Mouse (Mus musculus) heart, embryonic 14.5 days (tissue): ENCODE data around the gene Nap1l5. TPM values are rescaled to one million over a fixed set of nuclear protein-coding genes. Genes with fewer than 3 reads are reported as not detected.
A peak's percentile ranks its signal among the peaks of the same experiment; 100 is the strongest.

ENCODE experiments used
- ATAC-seq: fragments of 200-750 bp; cut with Nextera tagmentation; 2 replicates; pipeline ENCODE4 v1.8.0; 2017; ENCODE audit warnings: low read depth, moderate TSS enrichment; ENCODE audit not compliant: insufficient number of reproducible peaks, insufficient read depth, low FRiP score
- H3K27ac ChIP-seq, 2 experiments: fragments of 200-500 bp in 1 of 2; fragments of 300-500 bp in 1 of 2; sonication (generic) in 1 of 2; replicated peaks in 1 of 2; 2 replicates each; pipeline ENCODE4 v1.5.1; 2012 to 2014; ENCODE audit warnings: low read depth in 2 of 2, low read length in 2 of 2, control low read depth in 1 of 2, mild to moderate bottlenecking in 1 of 2, mixed read lengths in 1 of 2; ENCODE audit not compliant: control insufficient read depth in 1 of 2, insufficient read depth in 1 of 2
- H3K27me3 ChIP-seq: fragments of 300-500 bp; sonication (generic); 2 replicates; pipeline ENCODE4 v1.6.1; 2014; ENCODE audit warnings: mild to moderate bottlenecking, low read length, control low read depth; ENCODE audit not compliant: control insufficient read depth, insufficient read depth
- H3K36me3 ChIP-seq: fragments of 300-500 bp; sonication (generic); 2 replicates; pipeline ENCODE4 v1.6.1; 2014; ENCODE audit warnings: mild to moderate bottlenecking, control low read depth, low read length, mixed read lengths; ENCODE audit not compliant: control insufficient read depth, insufficient read depth
- H3K4me1 ChIP-seq, 2 experiments: fragments of 200-500 bp in 1 of 2; fragments of 300-500 bp in 1 of 2; sonication (generic) in 1 of 2; 2 replicates each; pipeline ENCODE4 v1.6.1; 2012 to 2014; ENCODE audit warnings: low read length in 2 of 2, control low read depth in 1 of 2, mixed read lengths in 1 of 2; ENCODE audit not compliant: control insufficient read depth in 2 of 2, insufficient read depth in 2 of 2
- H3K4me2 ChIP-seq: fragments of 300-500 bp; sonication (generic); 2 replicates; pipeline ENCODE4 v1.6.1; 2014; ENCODE audit warnings: mild to moderate bottlenecking, low read length
- H3K4me3 ChIP-seq, 2 experiments: fragments of 200-500 bp in 1 of 2; fragments of 300-500 bp in 1 of 2; sonication (generic) in 1 of 2; 2 replicates each; pipeline ENCODE4 v1.5.1; 2012 to 2014; ENCODE audit warnings: low read length in 2 of 2, mild to moderate bottlenecking in 2 of 2, control low read depth in 1 of 2, low read depth in 1 of 2, moderate library complexity in 1 of 2; ENCODE audit not compliant: control insufficient read depth in 1 of 2, insufficient read depth in 1 of 2
- H3K9ac ChIP-seq: fragments of 300-500 bp; sonication (generic); 2 replicates; pipeline ENCODE4 v1.6.1; 2014; ENCODE audit warnings: mild to moderate bottlenecking, low read length
- H3K9me3 ChIP-seq: fragments of 300-500 bp; sonication (generic); 2 replicates; pipeline ENCODE4 v1.6.1; 2016; ENCODE audit warnings: low read length, control low read depth; ENCODE audit not compliant: control insufficient read depth
- WGBS: fragments of 180-500 bp; shearing (Covaris S2); extraction: QIAGEN DNeasy Blood & Tissue Kit; methylation state at CpG from one replicate; pipeline ENCODE4 v1.1.7; 2014; 5-methylcytosine and 5-hydroxymethylcytosine counted together
- polyA plus RNA-seq: library from polyadenylated mRNA; unstranded; fragments of >200 nt; fragmentation: Nextera tagmentation; extraction: Ambion mirVana; gene quantifications from 2 replicates; pipeline ENCODE4 v1.2.1, GENCODE M21; 2014

The Nap1l5 gene
- polyA plus RNA-seq, 1 experiment from 2014 or later, result 1.7 TPM

DNA sequence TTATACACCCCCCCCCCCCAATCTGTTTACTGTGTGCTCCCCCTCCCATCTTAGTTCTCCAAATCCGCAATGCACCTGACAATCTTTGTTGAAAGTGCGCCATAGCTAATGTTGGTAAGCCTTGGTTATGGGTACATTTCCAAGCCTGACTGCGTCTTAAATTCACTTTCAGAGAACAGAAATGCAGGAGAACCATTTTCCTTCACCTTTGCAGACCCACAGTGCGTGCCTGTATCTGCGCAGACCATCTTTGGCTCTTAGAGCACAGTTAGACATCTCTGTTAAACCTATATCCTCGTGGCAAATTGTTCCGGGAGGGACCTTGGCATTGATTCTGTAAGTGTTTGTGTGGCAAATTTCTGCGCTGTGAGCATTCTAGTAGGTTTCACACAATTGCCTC is 460 bp upstream of the Nap1l5 start:
- Histone ChIP-seq H3K27me3 (no peaks in the 10 kb centered on the region), H3K27ac (no peak overlapping the region), H3K4me1 (peaks cover 0 to 2% of the 10 kb centered on the region in 2 experiments; a peak in 1 of 4 replicates), H3K4me3 (peak overlapping the region in 1 of 2 experiments; percentile 37; a peak in 1 of 4 replicates), H3K4me2 (peak overlapping the region; percentile 67), H3K36me3 (peaks cover 28% of the 10 kb centered on the region), H3K9me3 (peaks cover 16% of the 10 kb centered on the region), H3K9ac (no peak overlapping the region)
- WGBS, result 88% methylated on average over 8 of the region's 8 CpGs
- no peak for ATAC-seq

- no peak for ATAC-seq
Observed at GRCm38 (mm10) chr6:58904551-58904950, 2.3 kb downstream of the Nap1l5 start.

DNA sequence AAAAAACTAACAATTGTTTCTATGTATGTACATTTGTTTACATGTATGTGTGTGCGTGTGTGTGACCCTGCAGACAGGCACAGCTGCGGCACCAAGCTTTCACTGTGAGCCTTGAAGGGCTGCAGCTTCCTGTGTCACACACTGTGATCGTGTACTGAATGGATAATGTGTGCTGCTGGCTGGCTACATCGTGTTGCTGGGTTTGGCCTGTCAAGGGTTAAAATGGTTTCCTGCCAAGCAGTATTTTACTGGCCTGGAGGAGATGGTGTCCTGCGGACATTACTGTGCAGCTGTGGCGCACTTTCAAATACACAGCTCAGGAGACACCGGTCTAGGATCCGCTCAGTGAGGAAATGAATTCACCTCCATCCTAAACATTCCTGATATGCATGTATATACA is 3.7 kb downstream of the Nap1l5 start:
- H3K27me3 ChIP-seq, result no peaks in the 10 kb centered on the region
- no peak for ATAC-seq
- 59% methylated on average over 8 of the region's 8 CpGs for WGBS
- H3K9me3 ChIP-seq, result peaks cover 16% of the 10 kb centered on the region
- H3K4me2 ChIP-seq, result no peak overlapping the region
- no peak overlapping the region for H3K4me3 ChIP-seq
- peaks cover 0 to 2% of the 10 kb centered on the region in 2 experiments; a peak in 1 of 4 replicates for H3K4me1 ChIP-seq
- H3K9ac ChIP-seq, result no peak overlapping the region
- peaks cover 39% of the 10 kb centered on the region for H3K36me3 ChIP-seq
- H3K27ac ChIP-seq, result 0 out of 4 replicates have a peak overlapping the region, but pooled peaks of 1 of the 2 experiments have one; percentile 6

More at GRCm38 (mm10) chr6:58904551-58904950, 2.3 kb downstream of the Nap1l5 start:
- H3K36me3 ChIP-seq, result peaks cover 39% of the 10 kb centered on the region
- H3K9me3 ChIP-seq, result peaks cover 16% of the 10 kb centered on the region
- 64% methylated on average over 3 of the region's 3 CpGs for WGBS
- no peak overlapping the region for H3K4me3 ChIP-seq
- H3K4me2 ChIP-seq, result no peak overlapping the region
- H3K27me3 ChIP-seq, result no peaks in the 10 kb centered on the region
- no peak overlapping the region for H3K27ac ChIP-seq
- peaks cover 0 to 2% of the 10 kb centered on the region in 2 experiments; a peak in 1 of 4 replicates for H3K4me1 ChIP-seq
- no peak overlapping the region for H3K9ac ChIP-seq

- no peak overlapping the region for H3K27ac ChIP-seq
- no peaks in the 10 kb centered on the region for H3K9me3 ChIP-seq
- no peaks in the 10 kb centered on the region for H3K27me3 ChIP-seq
- WGBS, result 90% methylated on average over 7 of the region's 7 CpGs
- no peak for ATAC-seq
- peaks cover 34% of the 10 kb centered on the region for H3K36me3 ChIP-seq
- no peak overlapping the region for H3K4me2 ChIP-seq
- no peak overlapping the region for H3K9ac ChIP-seq
- no peak overlapping the region for H3K4me3 ChIP-seq
- peaks cover 0 to 7% of the 10 kb centered on the region in 2 experiments; a peak in 2 of 4 replicates for H3K4me1 ChIP-seq
Observed at GRCm38 (mm10) chr6:58900536-58900935, 6.3 kb downstream of the Nap1l5 start.

DNA sequence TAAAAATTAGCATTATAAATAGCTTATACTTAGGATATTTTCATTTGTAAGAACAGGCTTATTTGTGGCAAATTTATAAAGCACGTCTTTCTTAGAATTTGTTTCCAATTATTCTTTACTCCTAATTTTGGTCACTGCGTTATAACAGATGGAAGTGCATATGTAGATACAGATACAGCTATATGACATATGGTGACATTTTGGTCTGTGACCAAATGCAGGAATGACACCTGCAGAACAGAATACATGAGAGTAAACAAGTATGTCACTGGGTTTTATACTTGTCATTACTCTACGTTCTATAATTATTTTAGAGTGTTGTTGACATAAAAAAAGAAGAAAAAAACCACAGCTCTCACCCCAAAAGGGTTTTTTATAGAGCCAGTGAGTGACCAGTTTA is 7.8 kb downstream of the Nap1l5 start:
- H3K9ac ChIP-seq, result no peak overlapping the region
- peaks cover 42% of the 10 kb centered on the region for H3K36me3 ChIP-seq
- H3K4me2 ChIP-seq, result no peak overlapping the region
- ATAC-seq, result no peak
- H3K9me3 ChIP-seq, result no peaks in the 10 kb centered on the region
- H3K27ac ChIP-seq, result no peak overlapping the region
- 94% methylated on average over 3 of the region's 3 CpGs for WGBS
- peaks cover 0 to 7% of the 10 kb centered on the region in 2 experiments; a peak in 2 of 4 replicates for H3K4me1 ChIP-seq
- H3K4me3 ChIP-seq, result no peak overlapping the region
- H3K27me3 ChIP-seq, result no peaks in the 10 kb centered on the region

DNA sequence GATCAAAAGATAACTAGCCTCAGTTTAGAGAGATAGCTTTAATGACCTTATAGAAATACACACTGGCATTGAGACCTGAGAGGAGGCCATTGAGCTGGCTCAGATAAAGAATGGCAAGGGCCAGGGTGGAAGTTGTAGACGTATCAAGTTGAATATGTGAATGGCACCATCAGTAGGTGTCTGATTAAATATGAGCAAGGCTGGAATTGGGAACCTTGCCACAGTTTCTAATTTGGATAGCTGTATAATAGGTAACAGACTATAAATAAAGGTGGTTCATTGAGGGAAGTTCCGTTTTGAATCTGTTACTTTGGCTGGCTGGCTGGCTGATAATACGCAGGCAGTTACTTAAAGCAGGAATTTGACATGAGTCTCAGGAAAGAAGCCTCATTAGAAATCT is 10.2 kb downstream of the Nap1l5 start:
- no peaks in the 10 kb centered on the region for H3K27me3 ChIP-seq
- WGBS, result 39% methylated on average over 3 of the region's 3 CpGs
- H3K9ac ChIP-seq, result no peak overlapping the region
- H3K36me3 ChIP-seq, result peaks cover 66% of the 10 kb centered on the region
- H3K4me2 ChIP-seq, result no peak overlapping the region
- H3K4me1 ChIP-seq, result peaks cover 0 to 7% of the 10 kb centered on the region in 2 experiments; a peak in 2 of 4 replicates
- H3K9me3 ChIP-seq, result no peaks in the 10 kb centered on the region
- no peak overlapping the region for H3K4me3 ChIP-seq
- H3K27ac ChIP-seq, result peak overlapping the region in 1 of 2 experiments; percentile 59; a peak in 2 of 4 replicates
- ATAC-seq, result no peak

GRCm38 (mm10) chr6:58894994-58895393 is 11.9 kb downstream of the Nap1l5 start:
- H3K27me3 ChIP-seq, result no peaks in the 10 kb centered on the region

GRCm38 (mm10) chr6:58893307-58893706 is 13.6 kb downstream of the Nap1l5 start:
- Histone ChIP-seq H3K27ac (no peak overlapping the region), H3K36me3 (peaks cover 88% of the 10 kb centered on the region), H3K27me3 (no peaks in the 10 kb centered on the region), H3K9me3 (no peaks in the 10 kb centered on the region), H3K4me3 (no peak overlapping the region), H3K4me2 (no peak overlapping the region), H3K9ac (no peak overlapping the region), H3K4me1 (peaks cover 0 to 7% of the 10 kb centered on the region in 2 experiments; a peak in 2 of 4 replicates)
- WGBS, result 72% methylated on average over 6 of the region's 6 CpGs
- ATAC-seq, result no peak

More at GRCm38 (mm10) chr6:58894994-58895393, 11.9 kb downstream of the Nap1l5 start:
- H3K27ac ChIP-seq, result no peak overlapping the region
- WGBS, result 95% methylated on average over 4 of the region's 4 CpGs
- peaks cover 0 to 7% of the 10 kb centered on the region in 2 experiments; a peak in 2 of 4 replicates for H3K4me1 ChIP-seq
- H3K9ac ChIP-seq, result no peak overlapping the region
- peaks cover 71% of the 10 kb centered on the region for H3K36me3 ChIP-seq
- no peak overlapping the region for H3K4me2 ChIP-seq
- ATAC-seq, result no peak
- no peaks in the 10 kb centered on the region for H3K9me3 ChIP-seq
- no peak overlapping the region for H3K4me3 ChIP-seq
